Mouse (Mus musculus): ENCODE measurements around the gene Tstd1.

Tstd1 gene

GRCm38 (mm10) chr1:171419291-171419882 lies 715 bp downstream of the Tstd1 start:
- no peak for DNase-seq (ENCODE audit: low read depth, low spot score)

GRCm38 (mm10) chr1:171419905-171420304 lies 1.2 kb downstream of the Tstd1 start:
- no peak for DNase-seq (ENCODE audit: low read depth, low spot score)

- DNase-seq (ENCODE audit: low read depth, low spot score) = no peak
Observed at GRCm38 (mm10) chr1:171422504-171423095, 3.9 kb downstream of the Tstd1 start.

DNA sequence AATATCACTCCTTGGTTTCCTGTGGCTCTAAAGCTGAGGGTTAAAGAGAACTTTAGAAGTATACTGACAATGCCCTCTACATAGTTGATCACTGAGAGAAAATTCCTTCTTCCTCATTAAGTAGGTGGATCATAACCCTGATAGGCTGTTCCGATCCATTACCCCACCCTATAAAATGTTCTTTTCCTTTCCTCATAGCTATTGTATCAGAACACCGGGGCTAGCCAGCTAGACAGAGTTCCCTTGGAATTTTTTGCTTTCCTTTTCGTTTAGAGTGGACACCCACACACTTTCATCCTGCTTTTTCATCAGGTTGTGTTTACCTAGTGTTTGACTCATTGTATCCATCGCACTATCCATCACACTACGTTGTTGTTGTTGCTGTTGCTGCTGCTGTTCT lies 6.0 kb downstream of the Tstd1 start:
- DNase-seq (ENCODE audit: low read depth, low spot score) = no peak

DNA sequence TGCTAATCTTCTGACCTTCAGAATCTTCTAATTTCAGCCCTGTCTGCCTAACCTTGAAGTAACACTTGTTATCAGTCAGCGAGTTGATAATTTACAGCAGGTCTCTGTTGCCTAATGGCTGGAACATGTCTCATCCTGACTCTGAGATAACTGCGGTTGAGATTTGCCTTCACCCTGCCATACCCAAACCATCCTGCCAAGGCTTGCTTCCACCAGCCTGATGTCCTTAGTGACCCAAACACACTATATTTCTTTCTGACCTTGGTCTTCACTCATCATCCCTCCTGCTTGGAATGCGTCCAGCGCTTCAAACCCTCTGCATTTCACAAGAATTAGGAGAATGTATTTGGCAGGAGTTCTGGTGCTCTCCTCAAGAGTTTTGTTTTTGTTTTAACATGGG lies 6.5 kb downstream of the Tstd1 start:
- DNase-seq (ENCODE audit: low read depth, low spot score) = no peak

- no peak for DNase-seq (ENCODE audit: low read depth, low spot score)
Observed at GRCm38 (mm10) chr1:171432158-171432557, 13.5 kb downstream of the Tstd1 start.

DNA sequence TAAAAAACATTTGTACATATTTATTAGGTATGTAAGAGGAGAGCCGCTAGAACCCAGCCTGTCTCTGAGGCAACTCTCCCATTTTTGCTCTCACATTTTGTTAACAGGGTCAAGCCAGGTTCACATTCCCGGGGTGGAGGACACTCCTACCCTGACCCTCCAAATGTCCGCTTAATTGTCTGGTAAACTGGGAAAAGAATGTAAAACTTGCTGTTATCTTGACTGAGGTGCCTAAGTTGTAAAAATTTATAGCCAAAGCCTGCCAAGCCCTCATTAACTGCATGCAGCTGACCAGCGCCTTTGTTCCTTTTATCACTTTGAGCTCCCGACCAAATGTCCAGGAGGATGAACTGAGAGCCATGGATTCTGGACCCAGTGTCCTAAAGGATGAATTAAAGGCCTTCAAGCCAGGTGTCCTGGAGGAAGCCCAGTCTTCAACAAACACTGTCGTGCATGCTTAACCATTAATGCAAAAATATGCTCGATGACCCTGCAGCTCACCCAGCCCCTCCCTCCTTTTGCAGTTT lies 16.7 kb downstream of the Tstd1 start:
- no peak for DNase-seq (ENCODE audit: low read depth, low spot score)

DNA sequence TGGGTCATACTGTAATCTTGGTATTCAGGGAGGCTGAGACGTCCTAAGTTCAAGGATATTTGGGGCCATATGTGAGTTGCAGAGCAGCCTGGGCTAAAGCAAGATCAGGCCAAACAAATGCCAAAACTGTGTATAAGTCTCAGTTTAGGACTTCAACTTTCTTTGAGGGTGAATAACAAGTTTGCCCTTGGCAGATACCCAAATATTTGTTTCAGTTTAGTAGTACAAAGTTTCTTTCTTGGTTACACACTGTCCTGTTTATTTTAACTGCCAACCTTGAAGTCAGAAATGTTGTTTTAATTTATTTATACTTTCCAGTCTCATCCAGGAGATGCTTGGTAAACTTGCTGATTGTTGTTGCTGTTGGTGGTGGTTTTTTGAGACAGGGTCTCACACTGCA lies 17.3 kb downstream of the Tstd1 start:
- DNase-seq (ENCODE audit: low read depth, low spot score) = no peak

- DNase-seq (ENCODE audit: low read depth, low spot score) = peak; percentile 4
Observed at GRCm38 (mm10) chr1:171437264-171438013, 18.8 kb downstream of the Tstd1 start, which contains the start of gene F11r. Gene F11r, plus strand, starts transcription at chr1:171437535.

DNA sequence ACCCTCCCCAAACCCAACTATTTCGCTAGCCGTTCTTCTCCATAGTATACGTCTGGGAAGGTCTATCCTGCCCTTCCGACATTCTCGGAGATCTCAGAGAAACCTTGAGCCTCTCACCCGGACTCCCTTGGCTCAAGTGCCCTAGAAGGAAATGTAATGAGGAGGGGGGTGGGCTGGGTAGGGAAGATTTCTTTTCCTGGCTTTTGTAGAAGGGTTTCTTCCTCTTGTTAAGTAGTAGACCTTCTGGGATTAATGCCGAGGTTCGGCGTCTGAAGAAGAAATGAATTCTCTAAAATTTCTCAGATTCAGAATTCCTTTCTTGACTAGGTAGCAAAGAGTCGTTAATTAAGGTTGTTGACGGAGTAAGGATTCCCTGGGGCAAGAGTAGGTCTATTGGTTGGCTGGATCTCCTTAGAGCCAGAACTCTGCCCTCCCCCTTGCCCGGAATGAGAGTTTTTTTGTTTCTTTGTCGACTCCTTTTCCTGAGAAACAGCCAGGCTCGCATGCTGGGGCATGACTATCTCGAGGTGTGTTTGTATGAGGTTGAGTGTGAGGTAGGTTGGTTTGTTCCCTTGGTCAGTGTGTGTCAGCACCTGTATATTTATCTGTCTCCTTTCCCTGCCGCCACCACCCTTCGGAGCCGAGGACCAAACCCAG lies 19.5 kb downstream of the Tstd1 start:
- DNase-seq (ENCODE audit: low read depth, low spot score) = no peak

GRCm38 (mm10) chr1:171439072-171439471 lies 20.4 kb downstream of the Tstd1 start:
- DNase-seq (ENCODE audit: low read depth, low spot score) = no peak

DNA sequence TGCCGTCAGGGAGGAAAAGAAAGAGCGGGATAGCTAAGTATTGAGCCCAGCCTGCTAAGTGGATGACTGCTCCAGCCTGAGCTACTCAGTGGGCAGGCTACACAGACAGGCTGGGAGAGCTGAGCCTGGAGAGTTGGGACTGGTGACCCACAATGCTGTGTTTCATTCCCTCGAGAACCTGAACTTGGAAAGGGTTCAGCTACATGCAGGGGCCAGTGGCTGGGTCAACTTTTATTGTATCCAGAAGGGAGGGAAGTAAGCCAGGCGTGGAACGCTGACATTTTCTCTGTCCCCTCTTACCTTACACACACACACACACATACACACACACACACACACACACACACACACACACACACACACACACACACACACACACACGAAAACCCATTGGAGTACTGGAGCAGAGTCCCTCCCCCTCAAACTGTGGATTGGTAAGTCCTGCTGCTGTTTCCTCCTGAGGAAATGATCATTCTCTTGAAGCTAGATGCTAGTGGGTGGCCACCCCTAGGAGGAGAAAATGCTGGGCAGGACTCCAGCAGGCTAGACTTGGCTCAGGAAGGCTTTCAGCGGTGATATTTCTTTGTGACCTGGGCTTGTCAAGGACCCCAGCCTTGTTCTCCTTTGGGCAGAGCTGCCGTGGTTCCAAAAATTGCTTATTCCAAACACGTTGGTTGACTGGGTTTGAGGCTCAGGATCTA lies 21.5 kb downstream of the Tstd1 start:
- no peak for DNase-seq (ENCODE audit: low read depth, low spot score)

GRCm38 (mm10) chr1:171441466-171442412 lies 23.1 kb downstream of the Tstd1 start:
- DNase-seq (ENCODE audit: low read depth, low spot score) = no peak

DNA sequence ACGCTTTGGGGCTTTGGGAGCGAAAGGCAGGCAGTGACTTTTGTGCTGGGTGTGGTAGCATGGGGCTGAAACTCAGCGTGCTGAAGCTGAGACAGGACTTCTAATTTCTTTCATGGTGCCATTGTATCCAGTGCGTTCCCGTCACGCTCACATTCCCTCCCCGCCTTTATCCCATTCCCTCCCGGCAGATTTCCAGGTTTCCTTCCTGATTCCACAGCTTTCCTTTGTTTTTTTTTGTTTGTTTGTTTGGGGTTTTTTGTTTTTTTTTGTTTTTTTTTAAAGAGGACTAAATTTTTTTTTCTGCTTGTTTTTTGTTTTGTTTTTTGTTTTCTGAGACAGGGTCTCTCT lies 23.7 kb downstream of the Tstd1 start:
- no peak for DNase-seq (ENCODE audit: low read depth, low spot score)

DNA sequence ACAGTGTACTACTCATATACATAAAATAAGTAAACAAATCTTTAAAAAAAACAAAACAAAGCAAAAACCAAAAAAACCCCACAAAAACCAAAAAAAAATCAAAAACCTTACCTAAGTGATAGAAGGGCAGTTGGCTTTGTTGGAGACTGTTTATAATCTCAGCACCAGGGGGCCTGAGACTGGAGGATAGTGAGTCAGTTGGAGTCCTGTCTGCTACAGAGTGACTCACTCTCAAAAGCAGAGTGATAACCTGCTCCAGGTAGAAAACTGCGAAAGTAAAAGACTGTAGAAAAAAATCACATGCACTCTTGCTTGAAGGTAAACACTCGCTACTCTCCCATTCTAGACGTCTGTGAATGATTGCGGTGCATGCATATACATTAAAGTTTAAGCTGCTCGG lies 26.4 kb downstream of the Tstd1 start:
- DNase-seq (ENCODE audit: low read depth, low spot score) = no peak

- no peak for DNase-seq (ENCODE audit: low read depth, low spot score)
Observed at GRCm38 (mm10) chr1:171446854-171447253, 28.2 kb downstream of the Tstd1 start.

- no peak for DNase-seq (ENCODE audit: low read depth, low spot score)
Observed at GRCm38 (mm10) chr1:171447692-171448091, 29.0 kb downstream of the Tstd1 start.

GRCm38 (mm10) chr1:171450062-171450461 lies 31.4 kb downstream of the Tstd1 start:
- DNase-seq (ENCODE audit: low read depth, low spot score) = no peak

DNA sequence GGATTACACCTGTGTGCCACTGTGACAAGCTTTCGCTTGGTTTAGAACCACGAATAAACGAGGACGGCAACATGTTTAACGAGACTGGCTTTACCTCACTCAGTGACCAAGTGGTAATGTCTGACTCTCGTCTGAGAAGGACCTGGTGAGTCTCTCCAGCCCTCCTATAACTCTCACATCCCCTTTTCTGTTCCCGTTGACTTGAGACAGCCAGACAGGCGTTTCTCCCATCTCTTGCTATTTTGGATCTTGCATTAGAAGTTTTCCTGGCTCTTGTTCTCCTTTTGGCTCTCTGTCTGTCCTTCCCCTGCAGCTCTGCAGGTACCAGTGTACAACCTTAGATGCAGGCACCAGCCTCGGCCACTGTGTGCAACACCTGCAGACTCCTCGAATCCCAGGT lies 32.3 kb downstream of the Tstd1 start:
- no peak for DNase-seq (ENCODE audit: low read depth, low spot score)

DNA sequence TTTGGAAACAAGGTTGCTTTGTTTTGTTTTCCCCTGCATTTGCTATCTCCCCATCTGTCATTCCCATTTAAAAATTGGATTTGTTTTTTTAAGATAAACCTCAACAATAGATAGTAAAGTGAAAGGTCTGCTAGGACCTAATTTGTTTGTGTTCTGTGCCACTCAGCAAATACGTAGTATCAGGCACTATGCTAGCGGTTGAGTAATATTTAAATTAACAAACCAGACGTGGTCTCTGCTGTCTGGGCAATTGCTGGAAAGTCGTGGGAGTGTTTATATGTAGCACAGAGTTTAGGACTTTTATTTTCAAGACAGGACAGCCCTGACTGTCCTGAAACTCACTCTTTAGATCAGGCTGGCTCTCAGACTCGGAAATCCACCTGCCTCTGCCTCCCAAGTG lies 33.9 kb downstream of the Tstd1 start:
- no peak for DNase-seq (ENCODE audit: low read depth, low spot score)

DNA sequence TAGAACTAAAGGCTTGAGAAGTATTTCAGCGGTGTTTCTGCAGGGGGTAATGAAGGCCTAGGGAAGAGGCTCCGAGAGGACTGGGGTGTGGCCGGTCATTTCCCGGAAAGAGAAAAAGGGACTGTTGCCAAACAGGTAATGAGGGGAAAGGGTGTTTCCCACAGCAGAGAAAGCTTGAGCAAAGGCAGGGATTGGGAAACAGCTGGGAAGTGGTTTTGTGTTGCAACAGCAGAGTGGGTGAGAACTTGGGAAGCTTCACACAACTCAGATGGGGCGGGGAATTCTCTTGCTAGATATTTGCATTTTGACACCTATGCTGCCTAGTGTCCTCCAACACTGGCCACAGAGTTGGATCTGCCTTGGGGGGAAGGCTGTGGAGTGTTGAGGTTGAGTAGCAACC lies 34.3 kb downstream of the Tstd1 start:
- no peak for DNase-seq (ENCODE audit: low read depth, low spot score)

All from c-Kit-negative CD71-positive TER-119-positive erythroid progenitor cells, embryonic 14.5 days (primary cell).